Mouse (Mus musculus) intestine, embryonic 14.5 days (tissue): ENCODE data around the gene H2-Eb2. TPM values are rescaled to one million over a fixed set of nuclear protein-coding genes. Genes with fewer than 3 reads are reported as not detected.
A peak's percentile ranks its signal among the peaks of the same experiment; 100 is the strongest.
"Not testable (repeated sequence)": the region's sequence is repeated elsewhere in the genome, so short reads cannot be mapped to it uniquely, and the experiment has no call there.

ENCODE experiments used
- ATAC-seq: fragments of 200-750 bp; cut with Nextera tagmentation; replicated peaks from 2 replicates; pipeline ENCODE4 v1.8.0; 2017; ENCODE audit warnings: low read depth, moderate number of reproducible peaks, moderate TSS enrichment, moderate library complexity; ENCODE audit not compliant: low FRiP score, low TSS enrichment
- DNase-seq: peaks from one replicate; pipeline ENCODE4 v3.0.0-alpha.2; 2018; ENCODE audit warnings: low spot score
- H3K27ac ChIP-seq: fragments of 300-500 bp; sonication (generic); 2 replicates; pipeline ENCODE4 v1.5.1; 2014; ENCODE audit warnings: low read depth, mild to moderate bottlenecking, control low read depth
- H3K27me3 ChIP-seq: fragments of 300-500 bp; sonication (generic); replicated peaks from 2 replicates; pipeline ENCODE4 v1.6.1; 2014; ENCODE audit warnings: low read length, control low read depth; ENCODE audit not compliant: control insufficient read depth, insufficient read depth
- H3K36me3 ChIP-seq: fragments of 300-500 bp; sonication (generic); 2 replicates; pipeline ENCODE4 v1.6.1; 2014; ENCODE audit warnings: low read length, control low read depth; ENCODE audit not compliant: control insufficient read depth, insufficient read depth
- H3K4me1 ChIP-seq: fragments of 300-500 bp; sonication (generic); replicated peaks from 2 replicates; pipeline ENCODE4 v1.6.1; 2014; ENCODE audit warnings: low read length, control low read depth, mixed read lengths; ENCODE audit not compliant: control insufficient read depth, insufficient read depth
- H3K4me2 ChIP-seq: fragments of 300-500 bp; sonication (generic); 2 replicates; pipeline ENCODE4 v1.6.1; 2014; ENCODE audit warnings: low read length
- H3K4me3 ChIP-seq: fragments of 300-500 bp; sonication (generic); 2 replicates; pipeline ENCODE4 v1.5.1; 2014; ENCODE audit warnings: low read depth, low read length, control low read depth, mixed read lengths
- H3K9ac ChIP-seq: fragments of 300-500 bp; sonication (generic); 2 replicates; pipeline ENCODE4 v1.6.1; 2014; ENCODE audit warnings: mild to moderate bottlenecking, low read length
- H3K9me3 ChIP-seq: fragments of 300-500 bp; sonication (generic); 2 replicates; pipeline ENCODE4 v1.6.1; 2016; ENCODE audit warnings: low read length, control low read depth; ENCODE audit not compliant: control insufficient read depth
- WGBS: fragments of 180-500 bp; shearing (Covaris S2); extraction: QIAGEN DNeasy Blood & Tissue Kit; methylation state at CpG from one replicate; pipeline ENCODE4 v1.1.7; 2014; 5-methylcytosine and 5-hydroxymethylcytosine counted together
- polyA plus RNA-seq: library from polyadenylated mRNA; unstranded; fragments of >200 nt; fragmentation: Nextera tagmentation; extraction: Ambion mirVana; gene quantifications from 2 replicates; pipeline ENCODE4 v1.2.1, GENCODE M21; 2014

H2-Eb2 gene
- polyA plus RNA-seq, 1 experiment from 2014 or later: not detected

DNA sequence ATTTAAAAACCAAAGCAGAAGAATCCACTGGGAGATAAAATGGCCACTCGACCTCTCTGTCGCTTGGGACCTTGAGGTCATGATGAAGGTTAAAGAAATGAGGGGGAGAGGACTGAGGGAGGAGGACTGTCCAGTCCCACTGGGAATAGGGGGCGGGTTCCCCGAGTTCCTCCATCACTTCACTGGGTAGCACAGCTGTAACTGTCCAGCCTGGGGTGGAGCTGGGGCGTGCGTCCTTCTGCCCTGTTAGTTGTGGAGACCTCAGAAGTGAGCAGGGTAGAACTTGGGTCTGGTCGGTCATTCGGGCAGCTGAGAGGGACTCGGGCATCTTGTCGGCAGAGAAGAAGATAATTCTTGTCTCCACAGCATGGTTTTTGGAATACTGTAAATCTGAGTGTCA lies 16.2 kb upstream of the H2-Eb2 start:
- 26% methylated on average over 10 of the region's 10 CpGs for WGBS
- Histone ChIP-seq H3K4me3 (peak overlapping the region; percentile 44), H3K27ac (no peak overlapping the region), H3K4me2 (peak overlapping the region; percentile 74), H3K4me1 (no peaks in the 10 kb centered on the region), H3K9ac (peak overlapping the region; percentile 49), H3K36me3 (no peaks in the 10 kb centered on the region), H3K9me3 (no peaks in the 10 kb centered on the region), H3K27me3 (0 out of 2 replicates have a peak, but pooled peaks cover 2% of the 10 kb centered on the region)
- DNase-seq (no peak), ATAC-seq (peak; percentile 10; the same call in 1 of the 2 replicates)

DNA sequence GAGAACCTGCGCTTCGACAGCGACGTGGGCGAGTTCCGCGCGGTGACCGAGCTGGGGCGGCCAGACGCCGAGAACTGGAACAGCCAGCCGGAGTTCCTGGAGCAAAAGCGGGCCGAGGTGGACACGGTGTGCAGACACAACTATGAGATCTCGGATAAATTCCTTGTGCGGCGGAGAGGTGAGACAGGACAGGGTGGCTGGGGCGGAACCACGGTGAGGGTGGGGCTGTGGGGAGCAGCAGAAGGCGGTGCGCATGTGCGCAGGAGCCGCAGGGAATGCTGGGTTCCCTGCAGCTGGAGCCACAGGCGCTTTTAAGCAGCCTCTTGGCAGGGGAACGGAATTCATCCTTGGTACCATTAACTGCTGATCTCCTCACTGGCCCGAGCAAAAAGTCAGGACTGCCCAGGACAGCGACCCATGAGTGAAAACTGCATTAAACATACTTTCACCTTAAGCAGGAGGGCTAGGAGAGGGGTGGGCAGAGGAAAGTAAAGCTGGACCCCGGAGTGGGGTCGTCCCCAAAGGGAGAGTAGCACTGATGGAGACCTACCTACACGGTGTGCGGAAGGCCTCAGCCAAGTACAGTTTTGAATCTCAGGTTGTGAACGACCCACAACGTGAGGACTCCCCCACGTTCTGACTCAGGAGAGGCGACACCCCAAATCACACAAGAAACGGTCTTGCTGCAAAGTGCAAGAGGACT lies 15.6 kb upstream of the H2-Eb2 start:
- Histone ChIP-seq H3K27me3 (0 out of 2 replicates have a peak, but pooled peaks cover 2% of the 10 kb centered on the region), H3K36me3 (no peaks in the 10 kb centered on the region), H3K4me1 (no peaks in the 10 kb centered on the region), H3K27ac (no peak overlapping the region), H3K9ac (peak overlapping the region; percentile 49), H3K4me2 (peak overlapping the region; percentile 74), H3K9me3 (no peaks in the 10 kb centered on the region), H3K4me3 (peak overlapping the region; percentile 44)
- WGBS: 26% methylated on average over 38 of the region's 38 CpGs
- DNase-seq (peak; percentile 73), ATAC-seq (peak; percentile 76)

DNA sequence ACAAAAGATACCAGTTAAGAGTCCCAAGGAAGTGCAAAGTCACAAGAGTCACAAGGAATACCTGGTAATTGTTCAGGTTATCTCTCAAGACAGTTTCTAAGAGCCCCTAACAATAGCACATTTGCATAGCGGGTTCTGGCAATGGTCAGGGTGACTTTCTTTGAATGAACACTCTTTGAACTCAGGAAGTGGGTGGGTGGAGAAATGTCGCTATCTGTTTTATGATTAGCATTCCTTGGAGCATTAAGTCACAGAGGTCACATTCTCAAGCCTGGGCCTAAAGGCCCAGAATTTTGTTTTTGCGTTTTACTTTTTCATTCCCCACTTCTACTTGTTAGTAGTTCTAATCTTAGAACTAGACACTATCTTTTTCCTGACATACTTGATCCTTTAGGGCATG lies 14.9 kb upstream of the H2-Eb2 start:
- H3K4me3 ChIP-seq, H3K36me3 ChIP-seq, H3K9ac ChIP-seq, ATAC-seq, DNase-seq, H3K4me1 ChIP-seq, H3K9me3 ChIP-seq, H3K4me2 ChIP-seq, H3K27ac ChIP-seq, H3K27me3 ChIP-seq: not testable (repeated sequence)
- WGBS: 83% methylated on average over 3 of the region's 3 CpGs

DNA sequence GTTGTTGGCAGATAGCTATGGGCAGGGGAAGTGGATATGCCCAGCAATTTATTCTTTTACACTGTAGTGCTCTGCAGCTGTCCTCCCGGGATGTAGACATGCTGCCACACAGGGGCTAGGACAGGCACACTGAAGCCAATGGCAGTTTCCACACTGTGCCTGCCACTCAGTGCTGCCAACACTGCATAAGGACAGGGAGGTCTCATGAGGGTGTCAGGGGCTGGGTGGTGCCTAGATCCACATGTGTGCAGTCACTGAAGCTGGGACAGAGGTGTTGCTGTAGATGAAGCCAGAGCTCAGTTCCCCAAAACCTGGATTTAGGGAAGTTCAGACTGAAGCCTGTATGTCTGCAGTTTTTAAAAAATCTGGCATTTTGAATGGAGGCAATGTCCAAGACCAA lies 13.3 kb upstream of the H2-Eb2 start:
- Histone ChIP-seq H3K4me3 (no peak overlapping the region), H3K4me2 (no peak overlapping the region), H3K27ac (no peak overlapping the region), H3K9me3 (no peaks in the 10 kb centered on the region), H3K4me1 (no peaks in the 10 kb centered on the region), H3K9ac (no peak overlapping the region), H3K27me3 (0 out of 2 replicates have a peak, but pooled peaks cover 2% of the 10 kb centered on the region), H3K36me3 (no peaks in the 10 kb centered on the region)
- 68% methylated on average over 1 of the region's 1 CpGs for WGBS
- ATAC-seq (no peak), DNase-seq (no peak)

DNA sequence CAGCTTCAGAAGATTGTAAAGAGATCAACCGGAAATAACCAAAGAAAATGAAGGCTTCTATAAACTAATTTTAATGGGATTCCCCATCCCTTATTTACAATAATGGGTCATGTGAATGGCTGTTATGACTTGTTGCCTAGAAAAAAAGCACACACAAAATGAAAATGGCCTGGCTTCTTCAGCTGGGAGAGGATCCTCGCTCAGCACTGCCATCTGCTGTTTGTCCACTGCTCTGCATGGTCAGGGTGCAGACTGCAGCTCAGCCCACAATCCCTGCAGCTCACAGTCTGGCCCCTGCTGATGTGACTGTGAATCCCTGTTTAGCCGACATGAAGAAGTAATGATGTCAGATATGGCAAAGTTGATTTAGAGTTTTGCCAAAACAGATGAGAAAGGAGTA lies 12.1 kb upstream of the H2-Eb2 start:
- Histone ChIP-seq H3K4me1 (no peaks in the 10 kb centered on the region), H3K27me3 (0 out of 2 replicates have a peak, but pooled peaks cover 2% of the 10 kb centered on the region), H3K36me3 (no peaks in the 10 kb centered on the region), H3K4me3 (no peak overlapping the region), H3K9ac (no peak overlapping the region), H3K27ac (no peak overlapping the region), H3K9me3 (no peaks in the 10 kb centered on the region), H3K4me2 (no peak overlapping the region)
- 37% methylated on average over 3 of the region's 3 CpGs for WGBS
- DNase-seq (peak; percentile 93), ATAC-seq (no peak)

DNA sequence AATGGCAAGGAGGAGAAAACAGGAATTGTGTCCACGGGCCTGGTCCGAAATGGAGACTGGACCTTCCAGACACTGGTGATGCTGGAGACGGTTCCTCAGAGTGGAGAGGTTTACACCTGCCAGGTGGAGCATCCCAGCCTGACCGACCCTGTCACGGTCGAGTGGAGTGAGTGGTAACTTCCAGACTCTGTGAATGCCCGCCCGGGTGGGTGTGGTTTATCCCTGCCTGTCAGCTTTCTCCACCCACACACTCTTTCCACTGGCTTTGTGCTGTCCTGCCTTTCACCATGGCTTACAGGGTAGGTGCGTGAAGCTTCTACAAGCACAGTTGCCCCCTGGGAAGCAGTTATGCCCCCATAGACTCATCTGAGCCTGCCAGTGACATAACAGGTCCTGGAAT lies 11.2 kb upstream of the H2-Eb2 start:
- Histone ChIP-seq H3K4me1 (no peaks in the 10 kb centered on the region), H3K36me3 (no peaks in the 10 kb centered on the region), H3K27me3 (no peaks in the 10 kb centered on the region), H3K27ac (no peak overlapping the region), H3K4me3 (no peak overlapping the region), H3K9ac (no peak overlapping the region), H3K9me3 (no peaks in the 10 kb centered on the region), H3K4me2 (no peak overlapping the region)
- DNase-seq: no peak
- ATAC-seq: no peak
- 64% methylated on average over 9 of the region's 9 CpGs for WGBS

DNA sequence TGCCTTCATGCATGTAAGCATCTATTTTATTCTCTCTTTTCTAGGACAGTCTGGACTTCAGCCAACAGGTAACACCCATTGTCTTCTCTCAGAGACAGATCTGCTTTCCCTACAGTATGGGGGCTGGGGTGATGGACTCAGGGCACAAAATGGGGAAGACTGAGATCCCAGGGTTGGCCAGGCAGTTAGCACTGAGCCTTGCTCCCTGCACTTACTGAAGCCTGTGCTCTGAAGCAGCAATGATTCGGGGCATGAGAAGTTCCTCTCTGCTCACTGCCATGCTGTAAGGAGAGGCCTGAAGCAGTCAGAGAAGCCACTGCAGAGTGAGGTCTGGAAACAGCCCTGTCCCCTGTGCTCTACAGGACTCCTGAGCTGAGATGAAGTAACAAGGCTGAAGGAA lies 10.0 kb upstream of the H2-Eb2 start:
- H3K27me3 ChIP-seq: no peaks in the 10 kb centered on the region
- no peak overlapping the region for H3K27ac ChIP-seq
- no peaks in the 10 kb centered on the region for H3K36me3 ChIP-seq
- H3K9me3 ChIP-seq: no peaks in the 10 kb centered on the region
- H3K9ac ChIP-seq: no peak overlapping the region
- no peak for DNase-seq
- H3K4me1 ChIP-seq: no peaks in the 10 kb centered on the region
- no peak overlapping the region for H3K4me3 ChIP-seq
- ATAC-seq: no peak
- 72% methylated on average over 1 of the region's 1 CpGs for WGBS
- no peak overlapping the region for H3K4me2 ChIP-seq

DNA sequence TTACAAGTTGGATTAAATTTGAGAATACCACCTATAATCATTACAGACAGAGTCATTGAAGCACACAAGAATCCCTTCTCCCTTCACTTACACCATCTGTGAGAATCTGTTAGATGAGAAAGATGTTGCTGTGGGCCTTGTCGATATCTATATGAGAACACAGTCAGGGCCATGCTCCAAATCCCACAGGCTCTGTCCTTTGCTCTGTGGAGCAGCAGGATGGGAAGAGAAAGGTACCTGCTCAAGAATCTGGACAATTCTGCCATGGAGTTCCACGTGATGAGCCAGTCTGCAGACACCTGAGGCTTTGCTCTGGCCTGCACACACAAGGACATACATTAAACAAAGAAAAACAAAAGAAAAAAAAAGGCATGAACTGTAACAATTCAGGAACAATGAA lies 8.8 kb upstream of the H2-Eb2 start:
- ATAC-seq: no peak
- Histone ChIP-seq H3K27me3 (no peaks in the 10 kb centered on the region), H3K9me3 (no peaks in the 10 kb centered on the region), H3K4me1 (no peaks in the 10 kb centered on the region), H3K36me3 (no peaks in the 10 kb centered on the region), H3K9ac (no peak overlapping the region), H3K4me3 (no peak overlapping the region), H3K27ac (no peak overlapping the region), H3K4me2 (no peak overlapping the region)
- no peak for DNase-seq
- WGBS: 79% methylated on average over 2 of the region's 2 CpGs

DNA sequence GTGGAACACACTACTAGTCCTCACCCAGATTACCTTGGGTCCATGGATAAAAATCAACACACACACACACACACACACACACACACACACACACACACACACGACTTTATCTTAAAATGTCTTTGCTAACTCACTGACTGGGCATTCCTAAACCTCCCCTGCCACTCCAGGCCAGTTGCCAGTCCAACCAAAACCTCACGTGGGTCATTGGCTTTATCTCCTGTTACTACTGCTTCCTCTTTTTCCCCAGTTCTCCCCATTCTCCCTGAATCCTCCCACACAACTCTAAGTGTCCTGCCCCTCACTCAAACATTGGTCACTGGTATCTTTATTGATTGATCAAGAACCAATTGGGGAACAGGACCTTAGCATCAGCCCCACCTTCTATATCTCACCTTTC lies 8.2 kb upstream of the H2-Eb2 start:
- ATAC-seq: no peak
- Histone ChIP-seq H3K36me3 (no peaks in the 10 kb centered on the region), H3K27ac (no peak overlapping the region), H3K4me2 (no peak overlapping the region), H3K9ac (no peak overlapping the region), H3K27me3 (no peaks in the 10 kb centered on the region), H3K4me1 (no peaks in the 10 kb centered on the region), H3K4me3 (no peak overlapping the region), H3K9me3 (no peaks in the 10 kb centered on the region)
- DNase-seq: no peak
- WGBS: 36% methylated on average over 2 of the region's 2 CpGs
